Mouse (Mus musculus) thymus, adult 18-20 months (tissue): ENCODE measurements around the gene Ikzf2.

Experiments used
- DNase-seq, 2 experiments: peaks; one replicate each; pipeline ENCODE4 v3.0.0; 2022; ENCODE audit warnings: mixed read lengths in 2 of 2

Gene Ikzf2

DNA sequence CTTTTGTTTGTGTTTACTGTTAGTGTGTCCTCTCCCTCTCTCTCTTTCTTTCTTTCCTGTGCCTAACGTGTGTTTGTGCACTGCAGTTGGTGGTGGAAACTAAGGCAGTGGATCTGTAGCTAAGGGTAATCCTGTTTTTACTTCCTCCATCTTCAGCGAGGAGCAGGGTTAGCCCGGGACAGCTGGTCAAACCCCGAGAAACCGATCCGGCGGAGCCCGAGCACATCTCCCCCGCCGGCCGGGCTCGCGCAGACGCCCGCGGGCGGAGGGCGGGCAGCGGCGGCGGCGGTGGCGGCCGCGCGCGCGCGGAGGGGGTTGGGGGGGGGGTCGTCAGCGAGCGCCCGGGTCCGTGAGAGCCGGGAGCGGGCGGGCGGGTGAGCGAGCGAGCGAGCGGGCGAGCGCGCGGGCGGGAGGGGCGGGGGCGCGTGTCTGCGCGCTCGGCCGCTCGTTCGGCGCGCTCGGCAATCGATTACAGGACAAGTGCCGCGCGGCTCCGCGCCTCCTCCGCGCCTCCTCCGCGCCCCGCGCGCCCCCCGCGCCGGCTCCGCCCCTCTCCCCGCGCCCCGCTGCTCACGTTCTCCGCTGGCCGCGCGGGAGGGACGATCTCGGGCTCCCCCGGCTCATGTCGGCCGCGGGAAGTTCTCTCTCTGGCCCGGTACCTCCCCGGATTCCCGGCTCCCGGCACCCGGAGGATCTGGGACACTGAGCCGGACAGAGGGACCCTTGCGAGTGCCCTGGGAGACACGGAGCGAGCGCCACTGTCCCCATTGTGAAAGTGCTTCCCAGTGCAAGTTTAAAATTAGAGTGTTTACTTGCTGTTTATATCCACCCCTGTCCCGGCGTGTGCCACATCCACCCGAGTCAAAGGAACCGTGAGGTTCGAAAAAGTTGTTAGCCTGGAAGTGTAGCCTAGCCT is at the start of gene Ikzf2:
Gene Ikzf2, minus strand, starts transcription at position 170 of the 916 bp plus-strand sequence.
- DNase-seq, result peak; percentile 57 to 60

DNA sequence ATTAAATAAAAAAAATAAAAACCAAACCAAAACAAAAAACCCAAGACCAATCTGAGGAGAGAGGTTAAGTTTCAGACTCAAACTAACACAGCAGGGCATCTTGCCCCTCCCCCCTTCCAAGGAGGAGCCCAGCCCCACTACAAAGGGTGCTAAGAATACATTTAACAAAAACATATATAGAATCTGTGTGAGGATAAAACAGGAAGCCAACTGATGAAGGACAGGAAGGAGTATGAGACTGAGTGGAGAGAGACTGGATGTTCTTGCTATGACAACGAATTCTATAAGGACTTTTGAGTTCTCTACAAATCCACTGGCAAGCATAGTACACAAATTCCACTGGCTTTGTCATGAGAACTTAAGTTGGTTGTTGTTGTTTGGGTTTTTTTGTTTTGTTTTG is 42.7 kb upstream of the Ikzf2 start:
- no peak for DNase-seq

DNA sequence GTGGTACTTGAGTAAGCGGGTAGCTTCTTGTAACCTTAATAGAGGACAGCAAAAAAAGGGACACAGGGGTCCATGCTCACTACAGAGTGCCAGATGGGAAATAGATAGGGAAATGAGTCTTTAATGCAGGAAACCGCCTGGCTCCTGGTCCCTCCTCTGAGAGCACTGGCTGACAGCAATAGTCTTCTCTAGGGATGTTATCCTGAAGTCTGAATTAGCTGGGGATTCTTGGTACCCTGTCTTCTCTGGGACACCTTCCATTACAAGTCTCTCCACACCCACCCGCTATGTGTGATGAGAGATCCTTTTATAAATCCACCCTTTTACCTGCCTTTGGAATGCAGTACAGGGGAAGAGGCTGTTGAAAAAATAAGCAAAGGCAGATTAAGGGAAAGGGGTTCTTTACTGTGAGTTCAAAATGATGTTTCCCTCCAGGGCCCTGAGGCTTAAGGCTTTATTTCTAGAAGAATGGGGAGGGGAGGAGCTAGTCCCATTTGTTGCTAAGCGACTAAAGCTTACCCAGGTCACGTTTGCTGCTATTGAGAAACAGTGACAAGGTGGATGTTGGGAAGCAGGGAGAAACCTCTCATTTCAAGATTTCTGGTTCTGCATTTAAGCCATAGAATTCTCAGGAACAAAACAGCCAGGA is 42.1 kb upstream of the Ikzf2 start:
- DNase-seq, result no peak

DNA sequence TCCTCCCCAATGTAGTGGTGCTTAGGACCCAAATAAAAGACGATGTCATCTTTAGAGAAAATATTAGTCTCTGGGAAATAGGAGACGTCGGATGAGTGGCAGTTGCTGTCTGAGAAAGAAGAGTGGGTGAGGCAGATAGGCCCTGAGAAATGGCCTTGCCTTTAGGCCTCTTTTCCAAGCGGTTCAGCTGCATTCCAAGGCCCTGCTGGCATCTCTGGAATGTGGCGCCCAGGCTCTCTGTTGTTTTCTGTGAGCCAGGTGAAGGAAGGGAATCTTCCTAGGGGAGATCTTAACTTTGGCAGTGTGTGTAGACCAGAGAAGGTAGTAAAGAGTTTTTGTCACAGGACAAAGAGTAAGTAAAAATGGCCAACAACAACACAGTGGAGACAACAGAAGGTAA is 40.9 kb upstream of the Ikzf2 start:
- DNase-seq, result no peak

DNA sequence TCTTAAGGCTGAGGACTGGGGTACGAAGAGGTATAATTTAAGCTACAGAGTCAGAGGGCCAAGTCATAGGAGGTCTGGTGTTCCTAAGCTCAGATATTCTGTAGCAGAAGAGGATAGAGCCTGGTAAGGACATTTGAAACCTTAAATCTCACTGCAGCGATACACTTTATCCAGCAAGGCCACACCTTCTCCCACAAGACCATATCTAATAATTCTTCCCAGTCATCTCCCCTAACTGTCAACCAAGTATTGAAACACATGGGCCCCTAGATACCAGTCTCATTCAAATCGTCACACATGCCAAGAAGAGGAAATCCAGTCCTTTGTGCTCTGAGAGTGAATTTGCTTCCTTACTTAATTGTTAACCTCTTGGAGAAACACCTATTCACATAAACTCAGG is 30.1 kb upstream of the Ikzf2 start:
- no peak for DNase-seq

DNA sequence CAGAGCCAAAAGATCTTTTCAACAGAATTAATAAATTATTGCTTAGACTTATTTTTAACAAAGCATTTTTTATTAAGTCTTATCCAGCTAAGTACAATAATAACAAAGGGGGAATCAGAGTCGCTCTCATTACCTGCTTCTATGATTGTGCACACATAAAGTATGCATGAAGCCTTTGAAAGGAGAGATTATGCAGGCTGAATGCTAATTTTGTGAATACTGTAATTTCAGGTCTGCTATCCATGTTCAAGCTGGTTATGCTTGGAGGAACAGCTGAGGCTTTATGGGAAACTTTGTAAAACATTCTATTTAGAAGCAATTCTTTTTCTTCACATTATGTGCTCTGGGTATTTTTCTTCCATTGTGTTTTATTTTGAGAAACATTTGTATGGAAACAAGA is 21.5 kb upstream of the Ikzf2 start:
- DNase-seq, result no peak

DNA sequence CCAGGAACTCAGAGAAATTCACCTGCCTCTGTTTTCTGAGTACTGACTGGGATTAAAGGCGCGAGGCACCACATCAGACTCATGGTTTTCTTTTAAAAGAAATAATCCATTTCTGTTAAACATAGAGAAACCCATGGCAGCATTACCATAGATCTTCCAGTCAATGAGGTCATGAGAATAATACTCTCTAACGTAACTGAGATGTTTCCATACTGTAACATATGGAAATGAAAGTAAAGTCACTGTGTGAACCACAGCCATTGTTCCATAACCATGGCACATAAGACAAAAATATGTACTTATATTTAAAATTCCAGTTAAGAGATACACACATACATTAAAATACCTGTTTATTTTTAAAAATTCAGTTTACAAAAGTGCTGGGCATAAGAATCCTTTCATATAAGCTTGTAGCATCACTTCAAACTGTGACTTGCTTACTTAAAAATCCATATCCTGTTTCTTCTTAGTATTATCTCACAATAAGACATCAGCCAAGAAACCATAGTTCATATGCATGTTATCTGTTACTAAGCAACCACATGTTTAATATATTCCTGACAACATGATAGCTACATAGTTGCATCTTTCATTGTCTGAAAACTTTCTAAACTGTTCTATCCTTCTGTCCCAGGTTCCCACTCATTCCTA is 16.6 kb upstream of the Ikzf2 start:
- no peak for DNase-seq

DNA sequence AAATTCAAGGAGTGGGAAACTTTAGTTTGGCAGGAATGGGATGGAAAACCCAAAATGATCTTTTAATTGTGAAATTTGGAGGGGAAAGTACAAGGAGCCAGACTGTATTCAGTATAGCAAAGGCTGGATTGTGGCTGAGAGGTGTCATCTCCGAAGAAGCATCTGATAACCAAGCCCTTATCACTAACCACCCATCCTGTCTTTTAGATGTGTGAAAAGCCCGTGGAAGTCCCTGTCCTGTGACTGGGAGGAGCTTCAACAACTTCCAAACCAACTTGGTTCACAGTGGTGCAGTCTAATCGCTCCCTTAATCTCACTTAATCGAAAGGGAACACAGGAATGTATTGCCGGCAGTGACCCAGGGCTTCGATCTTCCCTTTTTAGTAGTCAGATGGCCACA is 4.9 kb upstream of the Ikzf2 start:
- DNase-seq, result no peak

DNA sequence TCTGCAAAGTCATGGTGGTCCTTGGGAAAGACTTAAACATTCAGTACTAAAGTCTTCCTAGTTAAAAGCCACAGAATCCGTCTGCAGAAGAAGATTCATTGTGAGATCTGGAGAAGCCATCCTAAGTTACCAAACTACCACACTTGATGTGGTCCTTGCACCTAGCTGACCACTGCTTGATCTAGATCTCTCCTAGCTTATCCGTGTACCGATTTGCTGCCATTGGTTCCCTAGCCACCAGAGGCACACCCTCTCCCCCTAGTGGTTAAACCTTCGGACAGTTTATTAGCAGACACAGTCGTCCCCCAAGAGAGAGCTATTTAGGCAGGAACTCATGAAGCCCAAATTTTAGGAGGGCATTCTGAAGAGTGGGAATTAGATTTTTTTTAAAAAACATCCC is 1.9 kb upstream of the Ikzf2 start:
- DNase-seq, result peak in 1 of 2 experiments; percentile 59

DNA sequence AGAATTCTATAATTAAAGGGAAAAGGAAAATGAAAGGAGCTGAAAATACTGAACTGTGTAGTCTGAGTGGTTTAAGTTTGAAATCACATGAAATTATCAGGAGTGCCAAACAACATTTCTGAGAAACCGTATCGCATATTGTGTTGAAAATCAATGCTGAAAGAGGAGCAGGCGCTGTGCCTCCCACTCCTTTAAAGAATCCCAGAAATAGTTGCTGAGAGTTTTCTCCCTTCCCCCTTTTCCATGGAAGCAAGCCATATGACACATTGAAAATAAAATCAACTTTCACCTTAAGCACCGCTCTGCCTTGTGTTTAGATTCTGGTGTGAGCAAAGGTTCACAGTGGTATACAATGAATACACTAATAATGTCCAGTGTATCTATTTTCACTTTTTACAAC is 1.1 kb upstream of the Ikzf2 start:
- no peak for DNase-seq

DNA sequence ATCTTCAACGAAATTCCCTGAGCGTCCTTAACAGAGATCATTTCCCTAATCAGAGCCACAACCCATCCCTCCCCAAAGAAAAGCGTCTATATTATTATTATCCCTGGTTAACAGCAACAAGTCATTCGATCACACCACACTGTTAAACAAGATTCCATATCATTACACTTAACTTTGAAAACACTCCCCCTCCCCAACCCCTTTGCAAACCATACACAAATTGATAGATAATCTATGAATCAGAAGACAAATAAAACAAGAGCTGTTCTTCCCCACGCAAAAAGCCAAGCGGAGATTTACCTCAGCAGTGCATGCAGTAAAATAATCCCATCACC is 337 bp downstream of the Ikzf2 start:
- DNase-seq, result no peak

DNA sequence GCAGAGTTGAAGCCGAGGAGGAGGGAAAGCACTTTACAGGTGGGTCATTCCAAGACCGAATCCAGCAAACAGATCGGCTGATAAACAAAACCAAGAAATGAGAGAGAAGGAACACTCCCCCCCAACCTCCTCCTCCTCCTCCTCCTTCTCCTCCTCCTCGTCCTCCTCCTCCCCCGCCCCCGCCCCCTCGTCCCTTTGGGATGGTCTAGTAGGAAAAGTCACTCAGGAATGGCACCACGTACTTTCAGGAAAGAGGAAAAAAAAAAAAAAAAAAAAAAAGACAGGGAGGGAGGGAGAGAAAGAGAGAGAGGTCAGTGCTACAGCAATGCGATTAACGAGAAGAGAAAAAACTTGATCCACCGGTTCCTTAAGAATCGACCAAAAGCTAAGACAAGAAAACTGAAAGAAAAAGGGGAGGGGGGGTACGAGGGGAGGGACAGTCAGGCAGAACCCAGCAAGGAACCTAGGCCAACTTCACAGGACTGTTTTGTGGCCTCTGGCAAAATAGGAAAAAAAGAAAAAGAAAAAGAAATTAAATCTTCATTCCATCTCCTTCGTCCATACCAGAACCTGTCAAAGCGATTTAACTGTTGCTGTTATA is 1.1 kb downstream of the Ikzf2 start:
- DNase-seq, result no peak

DNA sequence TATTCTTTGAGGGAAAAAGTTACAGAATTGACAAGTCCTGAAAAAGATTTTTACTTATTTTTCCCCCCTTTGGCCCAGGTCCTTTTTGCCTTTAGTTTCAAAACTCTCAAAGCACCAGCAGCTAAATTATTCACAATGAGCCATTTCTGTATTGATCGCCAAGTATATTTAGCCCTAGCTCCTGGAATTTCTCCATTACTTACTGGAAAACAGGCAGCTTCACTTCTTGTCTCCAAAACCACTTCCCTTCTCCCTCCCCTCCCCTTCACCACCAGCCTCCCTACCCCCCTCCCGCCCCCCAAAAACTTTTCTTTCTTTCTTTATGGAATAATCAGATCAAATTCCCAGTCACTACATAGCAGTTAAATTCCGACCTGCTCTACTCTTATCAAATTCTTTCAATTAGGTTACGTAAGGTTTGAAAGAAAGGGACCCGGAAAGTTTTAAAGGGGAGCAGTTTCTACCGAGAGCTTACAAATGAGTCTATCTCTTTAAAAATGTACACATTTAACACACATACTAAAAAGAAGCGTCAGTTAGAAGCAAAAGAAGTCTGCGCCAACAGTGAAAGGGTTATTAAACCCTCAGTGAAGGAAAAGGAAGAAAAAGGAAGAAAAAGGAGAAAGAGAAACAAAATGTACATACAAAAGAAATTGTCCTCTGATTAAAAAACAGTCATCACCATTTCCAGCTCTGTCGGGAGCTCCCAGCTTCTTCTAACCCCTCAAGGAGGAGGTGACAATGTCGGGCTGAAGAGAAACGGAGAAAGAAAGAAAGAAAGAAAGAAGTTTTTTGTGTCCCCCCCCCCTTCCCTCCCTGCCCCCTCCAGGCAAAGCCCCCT is 1.8 kb downstream of the Ikzf2 start:
- no peak for DNase-seq

DNA sequence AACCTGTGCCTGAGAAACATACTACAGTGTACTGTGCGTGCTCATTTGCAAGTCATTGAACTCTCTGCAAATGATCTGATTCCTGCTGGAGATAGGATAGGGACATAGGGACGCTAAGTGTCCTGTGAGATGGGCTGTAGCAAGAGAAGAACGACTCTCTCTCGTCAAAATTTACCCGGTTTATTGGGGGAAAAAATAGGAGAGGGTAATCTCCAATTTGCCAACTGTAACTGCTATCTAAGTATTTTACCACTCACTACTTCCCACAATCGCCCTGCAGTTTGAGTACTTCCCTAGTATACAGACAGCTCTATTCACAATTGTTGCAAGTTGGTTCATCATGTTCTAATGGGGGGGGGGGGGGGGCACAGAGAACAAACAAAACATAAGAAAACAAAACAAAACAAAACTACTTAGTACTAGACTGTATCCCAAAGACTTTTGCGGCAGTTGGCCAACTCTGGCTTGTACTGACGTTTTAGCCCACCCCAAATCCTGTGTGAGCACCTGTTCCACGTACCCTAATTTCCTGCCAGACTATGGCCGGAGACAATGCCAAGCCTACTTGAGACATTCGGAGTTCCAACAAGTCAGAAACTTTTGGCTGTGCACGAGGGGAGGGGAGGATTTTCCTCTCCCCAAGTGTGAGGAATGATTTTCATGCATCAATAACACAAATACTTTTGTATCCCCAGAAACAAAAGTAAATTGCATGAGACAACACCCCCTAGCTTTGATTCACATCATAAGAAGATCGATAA is 2.6 kb downstream of the Ikzf2 start:
- DNase-seq, result peak in 1 of 2 experiments; percentile 35

DNA sequence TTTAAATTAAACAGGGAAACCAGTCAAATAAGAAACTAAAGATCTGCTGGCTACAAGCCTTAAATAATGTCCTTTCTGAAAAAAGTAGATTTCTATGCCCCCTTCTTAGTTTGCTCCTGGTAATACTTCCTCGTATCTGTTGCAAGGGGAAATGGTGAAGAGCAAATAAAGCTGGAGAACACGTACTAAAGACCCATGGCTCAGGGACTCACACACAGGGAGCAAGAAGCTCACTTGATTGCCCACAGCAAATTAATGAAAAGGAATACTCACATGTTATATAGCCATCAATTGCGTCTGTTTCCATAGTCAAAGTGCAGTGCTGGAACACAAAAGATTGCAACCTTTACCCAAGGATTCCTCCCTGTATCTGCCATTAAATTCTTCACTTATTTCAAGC is 3.2 kb downstream of the Ikzf2 start:
- DNase-seq, result no peak

DNA sequence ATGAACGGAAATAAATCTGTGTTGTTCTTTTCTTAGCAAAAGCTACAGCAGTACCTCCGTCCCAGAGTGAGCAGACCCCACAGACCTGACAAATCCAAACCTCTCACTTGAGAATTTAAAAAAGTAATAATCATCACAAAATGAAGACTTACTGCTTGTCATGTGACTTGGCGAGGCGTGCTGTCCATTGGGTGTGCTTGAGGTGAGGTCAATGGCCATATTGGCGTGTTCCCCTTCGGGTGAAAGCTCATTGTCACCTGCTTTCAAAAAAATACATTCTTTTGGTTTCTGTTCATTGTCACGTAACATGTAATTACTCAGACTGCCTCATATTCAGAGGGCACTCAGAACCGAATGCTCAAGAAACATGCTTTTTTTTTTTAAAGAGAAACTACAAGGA is 4.0 kb downstream of the Ikzf2 start:
- no peak for DNase-seq

DNA sequence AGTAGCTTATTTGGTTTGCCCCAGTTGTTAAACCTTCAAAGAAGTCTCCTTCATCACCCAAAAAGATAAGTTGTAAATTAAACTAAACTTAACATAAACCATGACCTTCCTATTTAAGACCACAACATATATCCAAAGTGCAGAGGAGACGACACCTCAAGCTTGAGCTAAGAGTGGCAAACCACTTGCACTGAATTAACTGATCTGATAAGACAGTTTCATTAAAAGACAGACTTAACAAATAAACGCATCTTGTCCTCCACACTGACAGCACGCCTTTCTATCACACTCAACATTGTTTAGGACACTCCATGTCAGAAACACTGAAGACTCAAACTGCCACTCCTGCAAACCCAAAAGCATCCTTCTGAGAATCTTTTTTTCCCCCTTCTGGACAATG is 4.8 kb downstream of the Ikzf2 start:
- DNase-seq, result no peak

DNA sequence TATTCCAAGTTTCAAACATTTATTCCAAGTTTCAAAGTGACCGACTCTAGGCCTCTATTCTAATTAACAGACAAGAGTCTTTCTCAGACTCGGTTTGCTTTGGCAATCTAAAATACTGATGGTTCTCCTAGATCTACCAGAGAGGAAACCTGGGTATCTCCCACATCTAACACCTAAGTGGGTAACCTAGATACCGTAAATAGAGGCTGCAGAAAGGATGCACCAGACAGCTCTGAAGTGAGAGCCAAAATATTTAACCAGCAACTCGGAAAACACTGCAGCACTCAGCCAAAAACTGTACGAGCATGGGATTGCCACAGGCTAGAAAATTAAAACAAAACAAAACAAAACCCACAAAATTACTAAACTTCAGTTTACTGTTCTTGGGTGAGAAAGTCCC is 6.0 kb downstream of the Ikzf2 start:
- DNase-seq, result no peak

DNA sequence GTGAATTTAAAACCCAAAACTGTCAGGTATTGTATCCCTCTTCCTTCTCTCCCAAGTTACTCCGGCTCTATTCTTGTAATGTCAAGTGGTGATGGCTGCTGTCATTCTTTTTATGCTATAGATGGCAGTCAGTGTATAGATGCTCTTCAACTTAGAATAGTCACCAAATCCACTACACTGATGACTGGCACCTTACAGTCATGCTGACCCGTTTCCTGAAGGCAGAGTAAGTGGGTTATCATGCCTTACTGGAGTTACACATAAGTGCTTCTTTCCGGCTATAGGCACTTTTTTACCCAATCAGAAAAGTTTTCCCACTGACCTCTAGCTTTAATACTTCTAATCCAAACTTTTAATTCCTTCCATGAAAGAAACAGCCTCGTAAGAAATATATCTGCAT is 6.5 kb downstream of the Ikzf2 start:
- no peak for DNase-seq

DNA sequence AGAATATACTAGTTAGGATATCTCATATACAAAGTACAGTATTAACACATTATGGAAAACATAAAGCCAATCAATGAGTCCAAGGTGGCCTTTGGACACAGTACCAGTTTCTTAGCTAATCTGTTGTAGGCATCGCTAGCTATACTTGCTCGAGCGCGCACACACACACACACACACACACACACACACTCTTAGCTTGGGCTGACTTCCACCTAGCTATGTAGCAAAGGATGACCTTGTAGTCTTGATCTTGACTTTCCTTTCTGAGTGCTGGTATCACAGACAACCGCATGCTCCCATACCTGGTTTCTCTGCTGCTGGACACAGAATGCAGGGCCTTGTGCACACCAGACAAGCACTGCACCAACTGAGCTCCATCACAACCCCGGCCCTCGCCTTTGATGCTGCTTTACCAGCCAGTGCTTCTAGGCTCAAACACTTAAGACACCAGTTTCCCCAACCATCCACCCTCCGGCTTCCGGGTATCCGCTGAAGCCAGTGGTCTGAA is 17.1 kb downstream of the Ikzf2 start:
- DNase-seq, result no peak

DNA sequence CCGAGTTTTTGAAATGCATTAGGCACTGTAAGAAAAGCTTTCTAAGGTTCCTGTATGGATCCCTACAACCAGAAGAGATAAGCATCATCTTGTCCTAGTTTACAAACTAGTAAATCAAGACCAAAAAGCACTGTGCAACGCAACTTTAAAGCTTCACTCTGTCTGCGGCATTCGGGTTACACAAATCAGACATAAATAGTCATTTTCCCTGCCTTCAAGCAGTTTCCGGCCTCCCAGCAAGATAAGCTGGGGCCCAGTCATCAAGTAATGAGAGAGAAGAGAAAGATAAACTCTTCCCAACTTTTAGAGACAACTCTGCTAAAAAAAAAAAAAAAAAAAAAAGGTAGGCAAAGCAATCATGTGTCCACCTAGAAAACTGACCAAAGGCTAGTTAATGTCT is 19.6 kb downstream of the Ikzf2 start:
- DNase-seq, result no peak

DNA sequence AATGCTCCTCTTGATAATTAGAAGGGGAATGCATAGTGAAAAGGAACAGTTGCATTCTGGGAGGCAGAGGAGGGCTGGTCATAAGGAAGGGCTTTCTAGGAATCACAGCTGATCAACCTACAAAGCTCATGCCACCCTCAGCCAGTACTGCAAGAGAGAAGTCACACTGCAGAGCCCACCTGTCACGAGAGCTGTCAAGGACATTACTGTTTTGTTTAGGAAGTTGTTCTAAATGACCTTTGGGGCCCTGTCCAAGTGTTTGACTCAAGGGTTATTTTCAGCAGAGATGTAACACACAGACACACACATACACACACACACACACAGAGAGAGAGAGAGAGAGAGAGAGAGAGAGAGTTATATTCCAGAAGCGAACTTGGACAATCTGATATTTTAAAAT is 27.3 kb downstream of the Ikzf2 start:
- no peak for DNase-seq
